22 mouse cellular contexts compared by ENCODE assay signal in the genomic region with DNA sequence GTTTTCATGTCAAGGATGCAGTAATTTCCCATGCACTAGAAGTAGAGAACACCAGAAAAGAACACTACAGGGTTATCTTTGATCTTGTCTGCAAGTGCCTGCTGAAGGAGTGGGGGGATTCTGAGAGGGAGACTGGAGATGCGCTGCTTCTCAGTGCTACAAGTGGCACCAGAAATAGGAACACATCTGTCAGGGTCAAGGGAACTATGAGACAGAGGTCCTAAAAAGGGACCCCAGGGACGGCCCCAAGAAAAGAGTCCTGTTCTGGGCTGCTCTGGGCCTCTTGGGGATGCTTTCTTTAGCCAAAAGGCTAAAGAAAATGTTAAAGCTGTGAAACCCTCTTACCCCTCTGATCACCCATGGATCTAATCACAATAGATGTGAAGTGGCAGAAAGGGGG. TPM values are rescaled to one million over a fixed set of nuclear protein-coding genes. Genes with fewer than 3 reads are reported as not detected.
"Had no signal": no experiment of that assay in that cellular context is flagged by ENCODE, and none has a peak within 500 bp of the region (broad histone marks: within the 10 kb centered on the region; RNA-seq: fewer than 3 reads in every experiment).

No protein-coding gene starts in this region.

- H3K4me2 ChIP-seq: kidney, embryonic 15.5 days; limb, embryonic 13.5 days; liver, embryonic 12.5 days; liver, embryonic 15.5 days; lung, embryonic 15.5 days; midbrain, embryonic 13.5 days; neural tube, embryonic 13.5 days had no signal

- H3K9ac ChIP-seq: kidney, embryonic 15.5 days; limb, embryonic 13.5 days; liver, embryonic 12.5 days; liver, embryonic 15.5 days; lung, embryonic 15.5 days; midbrain, embryonic 13.5 days; neural tube, embryonic 13.5 days had no signal

- H3K27me3 ChIP-seq: kidney, embryonic 15.5 days; limb, embryonic 13.5 days; liver, embryonic 12.5 days; liver, embryonic 15.5 days; lung, embryonic 15.5 days; midbrain, embryonic 13.5 days; neural tube, embryonic 13.5 days had no signal

- DNase-seq: kidney, adult 2 months; kidney, postnatal 10 days; kidney, postnatal 36 days; layer of hippocampus, postnatal 36 days; liver; lung, adult 18-20 months; lung, postnatal 10 days; lung, postnatal 36 days; thymus, postnatal 25 days had no signal

- H3K4me1 ChIP-seq: kidney, embryonic 15.5 days; limb, embryonic 13.5 days; liver, embryonic 12.5 days; liver, embryonic 15.5 days; lung, embryonic 15.5 days; megakaryocyte, embryonic 14.5 days; midbrain, embryonic 10.5 days; neural tube, embryonic 13.5 days had no signal

- ATAC-seq: liver, embryonic 12.5 days; midbrain, embryonic 13.5 days; midbrain, embryonic 16.5 days had no signal

- H3K27ac ChIP-seq: kidney, embryonic 15.5 days; limb, embryonic 10.5 days; limb, embryonic 13.5 days; liver, embryonic 12.5 days; liver, embryonic 15.5 days; lung, embryonic 15.5 days; midbrain, embryonic 10.5 days; midbrain, embryonic 13.5 days; neural tube, embryonic 13.5 days had no signal

- H3K36me3 ChIP-seq: kidney, embryonic 15.5 days; limb, embryonic 10.5 days; limb, embryonic 13.5 days; liver, embryonic 12.5 days; liver, embryonic 15.5 days; lung, embryonic 15.5 days; midbrain, embryonic 10.5 days; midbrain, embryonic 13.5 days; neural tube, embryonic 13.5 days had no signal

- H3K9me3 ChIP-seq: kidney, embryonic 15.5 days; limb, embryonic 10.5 days; limb, embryonic 13.5 days; liver, embryonic 12.5 days; liver, embryonic 15.5 days; lung, embryonic 15.5 days; megakaryocyte, embryonic 14.5 days; midbrain, embryonic 10.5 days; midbrain, embryonic 13.5 days; neural tube, embryonic 13.5 days had no signal

- H3K4me3 ChIP-seq: kidney, embryonic 15.5 days; limb, embryonic 10.5 days; limb, embryonic 13.5 days; liver, embryonic 12.5 days; liver, embryonic 15.5 days; lung, embryonic 15.5 days; megakaryocyte, embryonic 14.5 days; midbrain, embryonic 10.5 days; midbrain, embryonic 13.5 days; myocyte; neural tube, embryonic 13.5 days had no signal

RNA-seq across cellular contexts. Expression of gene Prss23, which starts 35.2 kb away (rescaled TPM):
- total RNA-seq: monocyte, adult 5-6 weeks had no signal
